Mouse (Mus musculus): ENCODE measurements at regions not wholly inside any gene's neighbourhood (a gene's known extent, or its start where the extent isn't known, plus 50 kb on each side); places are given as distances from the start of the nearest gene placed in this dataset.
"Not testable (repeated sequence)": the region's sequence is repeated elsewhere in the genome, so short reads cannot be mapped to it uniquely, and the experiment has no call there.

DNA sequence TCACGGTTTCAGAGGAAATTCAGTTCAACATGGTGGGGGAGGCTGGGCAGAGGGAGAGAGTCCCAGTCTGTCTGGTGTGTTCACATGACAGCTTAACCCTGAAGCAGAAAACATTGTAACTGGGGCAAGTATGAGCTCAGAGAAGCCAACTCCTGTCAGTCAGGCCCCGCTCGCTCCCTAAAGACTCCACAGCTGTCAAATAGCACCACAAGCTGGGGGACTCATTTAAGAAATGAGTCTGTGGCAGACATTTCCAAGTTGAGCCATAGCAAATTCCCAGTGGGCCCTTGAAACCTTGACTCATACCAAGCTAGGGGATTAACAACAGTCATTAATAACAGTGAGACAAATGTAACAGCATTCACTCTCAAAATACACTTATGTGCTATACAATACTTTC, 160.4 kb downstream of the Tomm20 start:
- intact Hi-C loops (cut with DNase I; ENCODE audit: low total_unique reads): no loop called here
- DNase-seq: no peak

DNA sequence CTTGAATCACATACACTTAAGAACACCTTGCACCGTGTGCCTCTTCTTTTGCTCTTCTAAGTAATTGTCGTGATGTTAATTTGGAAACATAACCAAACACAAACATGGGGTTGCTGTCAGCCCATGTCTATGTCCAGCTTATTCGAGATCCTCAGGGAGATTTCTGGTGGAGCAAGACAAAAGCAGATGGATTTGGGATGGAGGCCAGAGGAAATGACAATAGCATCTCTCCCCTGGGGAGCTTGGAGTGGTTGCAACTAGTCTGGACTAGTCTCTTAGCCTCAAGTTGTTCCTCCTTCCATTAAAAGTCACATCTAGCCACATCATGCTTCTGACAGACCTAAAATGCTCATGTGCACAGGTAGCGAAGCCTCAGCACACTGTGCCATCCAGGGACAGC, 161.0 kb downstream of the Tomm20 start:
- intact Hi-C loops (cut with DNase I; ENCODE audit: low total_unique reads): no loop called here
- no peak for DNase-seq

DNA sequence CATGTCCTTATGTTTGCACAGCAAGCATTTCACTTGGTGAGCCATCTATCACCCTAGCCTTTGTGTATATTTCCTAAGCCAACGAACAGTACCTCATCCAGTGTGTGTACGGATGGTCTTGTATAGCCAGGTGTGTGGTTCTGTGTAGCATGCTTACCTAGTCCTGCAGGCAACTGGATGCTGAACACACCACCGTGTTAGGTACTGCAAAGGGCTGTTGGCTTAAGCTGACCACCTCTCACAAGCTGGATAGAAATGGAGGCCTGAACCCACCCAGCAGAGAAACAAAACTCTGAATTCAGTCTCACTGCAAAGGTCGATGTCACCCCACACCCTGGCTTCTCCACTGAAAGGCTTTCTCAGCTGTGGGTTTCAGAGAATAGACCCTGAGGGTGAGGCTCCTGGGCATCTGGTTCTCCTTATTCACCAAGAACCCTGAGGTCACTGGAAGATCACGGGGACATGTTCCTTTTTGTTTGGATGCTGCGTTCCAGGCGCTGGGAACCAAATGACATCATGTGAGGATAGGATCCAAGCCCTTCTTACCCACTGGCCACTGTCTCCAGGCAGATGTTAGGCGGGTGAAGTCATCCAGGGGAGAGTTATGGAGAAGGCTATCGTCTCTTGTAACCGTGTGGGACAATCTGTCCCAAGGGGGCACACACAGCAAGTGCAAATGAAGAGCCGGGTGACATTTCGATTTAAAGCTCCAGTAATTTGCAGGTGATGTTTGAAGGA, 161.8 kb downstream of the Tomm20 start:
- intact Hi-C loops (cut with DNase I; ENCODE audit: low total_unique reads): no loop called here
- peak; percentile 53 for DNase-seq

DNA sequence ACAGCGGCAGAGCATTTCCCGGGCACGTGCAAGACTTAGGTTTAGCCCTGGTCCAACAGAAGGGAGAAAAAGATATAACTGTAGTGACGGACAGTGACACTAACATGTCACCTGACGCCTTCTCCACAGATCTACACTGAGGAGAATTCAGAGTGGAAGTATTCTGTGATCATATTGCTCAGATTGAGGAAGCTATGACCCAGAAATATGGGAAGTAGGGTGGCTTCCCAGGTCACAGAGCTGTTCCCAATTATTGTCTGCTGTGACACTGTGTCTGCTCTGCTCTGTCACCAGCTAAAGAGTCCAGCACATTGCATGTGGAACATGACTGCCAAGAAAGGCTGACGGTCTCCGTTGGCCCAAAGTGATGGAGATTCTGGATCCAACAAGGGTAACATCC, 167.0 kb downstream of the Tomm20 start:
- DNase-seq: no peak
- intact Hi-C loops (cut with DNase I; ENCODE audit: low total_unique reads): no loop called here

DNA sequence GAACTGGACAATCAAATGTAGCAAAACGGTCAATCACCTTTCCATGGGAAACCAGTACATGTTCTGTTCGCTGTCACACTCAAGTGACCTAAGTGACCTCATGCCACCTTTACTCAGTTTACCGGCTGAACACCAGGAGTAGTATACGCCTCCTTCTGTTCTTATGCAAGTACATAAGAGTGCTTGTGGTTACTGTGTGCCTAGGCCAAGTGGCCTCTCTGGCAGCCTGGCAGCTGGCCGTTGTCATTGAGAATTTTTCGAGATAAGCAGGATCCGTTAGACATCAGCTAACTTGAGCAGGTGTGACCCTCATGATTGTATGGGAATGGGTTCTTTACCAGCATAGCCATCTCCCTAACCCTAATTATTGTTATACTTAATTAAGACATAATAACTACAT, 167.5 kb downstream of the Tomm20 start:
- DNase-seq: no peak
- intact Hi-C loops (cut with DNase I; ENCODE audit: low total_unique reads): no loop called here

DNA sequence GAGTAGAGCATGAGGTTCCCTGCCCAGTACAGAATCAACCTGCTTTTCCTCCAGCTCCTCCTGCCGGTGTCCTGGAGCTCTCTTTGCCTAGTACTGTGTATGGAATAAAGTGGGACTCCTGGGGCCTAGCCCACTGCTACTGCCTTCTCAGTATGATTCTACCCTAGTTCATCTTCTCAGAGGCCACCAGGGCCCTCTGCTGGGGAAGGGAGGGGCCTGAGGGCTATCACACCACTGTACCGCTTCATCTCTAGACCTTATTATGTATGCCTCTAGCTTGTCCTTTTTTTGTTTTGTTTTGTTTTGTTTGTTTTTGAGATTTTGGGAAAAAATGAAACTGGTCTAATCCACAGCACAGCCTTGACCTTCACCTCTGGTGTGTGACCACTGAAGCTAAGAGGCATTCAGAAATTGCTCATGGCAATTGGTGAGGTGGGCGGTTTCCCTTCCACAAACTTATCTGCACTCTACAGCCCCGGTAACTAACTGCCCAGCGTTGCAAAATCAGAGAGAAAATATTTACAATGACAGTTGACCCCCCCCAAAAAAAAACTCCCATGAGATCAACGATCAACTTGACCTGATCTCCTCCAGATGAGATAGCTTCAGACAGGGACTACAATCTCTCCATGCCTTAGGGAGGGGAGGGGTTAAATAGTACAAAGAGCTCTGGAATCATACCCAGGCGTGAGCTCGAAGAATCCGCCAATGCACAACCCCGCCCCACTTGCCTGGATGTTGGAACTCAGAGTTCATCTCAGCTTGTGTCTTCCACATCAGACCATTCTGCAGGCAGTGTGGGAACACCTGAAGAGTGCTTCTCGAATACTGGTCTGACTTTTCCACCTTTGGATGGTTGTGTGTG, 168.8 kb downstream of the Tomm20 start:
- intact Hi-C loops (cut with DNase I; ENCODE audit: low total_unique reads): no loop called here
- no peak for DNase-seq

DNA sequence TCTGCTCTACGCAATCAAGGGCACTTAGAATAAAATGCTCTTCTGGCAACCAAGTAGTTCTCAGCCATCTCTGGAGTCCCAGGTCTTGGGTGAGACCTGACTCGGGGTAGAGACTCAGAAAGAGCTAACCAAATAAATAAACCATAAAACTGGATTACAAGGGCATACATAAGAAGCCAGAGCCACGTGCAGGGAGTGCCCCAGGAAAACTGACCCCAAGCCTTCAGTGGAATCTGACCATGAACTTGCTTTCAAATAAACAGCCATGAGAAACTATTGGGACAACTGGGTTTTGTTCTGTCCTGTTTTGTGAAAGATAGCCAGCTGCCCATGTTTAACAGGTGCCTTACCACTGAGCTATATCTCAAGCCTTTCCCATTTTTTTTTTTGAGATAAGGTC, 170.3 kb downstream of the Tomm20 start:
- intact Hi-C loops (cut with DNase I; ENCODE audit: low total_unique reads): no loop called here

DNA sequence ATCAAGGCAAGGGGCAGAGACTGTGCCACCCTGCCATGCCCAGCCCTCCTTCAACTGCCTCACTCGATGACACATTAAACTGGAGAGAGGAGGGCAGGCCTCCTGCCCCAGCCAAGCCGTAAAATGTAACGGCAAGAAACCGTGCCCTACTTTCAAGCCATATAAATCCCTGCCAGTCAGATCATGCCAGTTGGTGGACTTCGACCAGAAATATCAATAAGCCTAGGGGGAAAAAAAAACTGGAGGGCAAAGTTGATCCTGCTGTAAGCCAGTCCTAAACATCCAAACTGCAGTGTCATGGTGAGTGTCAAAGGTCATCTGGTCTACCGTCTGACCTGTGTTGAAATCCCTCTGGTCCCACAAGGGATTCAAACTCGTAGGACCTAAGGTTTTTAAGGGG, 170.8 kb downstream of the Tomm20 start:
- intact Hi-C loops (cut with DNase I; ENCODE audit: low total_unique reads): no loop called here
- no peak for DNase-seq

More for the DNA sequence above, 170.3 kb downstream of the Tomm20 start:
- DNase-seq: no peak

DNA sequence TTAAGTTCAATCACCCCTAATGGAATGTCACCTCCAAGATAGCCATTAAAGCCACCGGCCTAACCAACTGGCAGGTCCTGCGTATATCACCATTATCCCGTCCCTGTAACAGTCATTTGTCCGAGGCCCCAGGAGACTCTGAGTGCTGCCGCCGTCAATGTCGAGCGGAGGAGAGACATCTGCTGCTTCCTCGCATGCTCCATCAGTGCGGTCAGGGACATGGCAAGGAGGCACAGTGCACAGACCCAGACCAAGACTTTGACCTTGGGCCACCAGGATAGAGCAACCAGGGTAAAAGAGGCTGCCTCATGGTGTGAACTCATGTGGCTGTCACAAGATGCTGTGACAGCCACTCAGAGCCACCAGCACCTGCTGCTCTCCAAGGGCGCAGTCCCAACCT, 172.9 kb downstream of the Tomm20 start:
- no peak for DNase-seq
- intact Hi-C loops (cut with DNase I; ENCODE audit: low total_unique reads): no loop called here

DNA sequence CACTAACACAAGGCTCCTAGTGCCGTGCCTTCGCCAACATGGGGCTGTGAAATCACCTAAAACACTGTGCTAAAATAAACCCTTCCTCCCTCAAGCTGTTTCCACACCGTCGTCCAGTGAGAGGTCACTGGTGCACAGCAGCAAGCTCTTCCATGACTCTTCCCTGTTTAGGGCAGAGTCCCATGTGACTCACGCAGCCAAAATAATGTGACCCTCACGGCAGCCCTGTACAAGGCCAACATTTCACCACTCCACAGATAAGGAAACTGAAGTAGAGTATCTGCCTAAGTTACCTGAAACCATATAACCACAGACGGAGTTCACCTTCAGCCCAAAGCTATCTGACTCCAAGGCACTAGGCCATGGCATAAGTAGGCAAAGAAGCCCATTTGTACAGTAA, 173.4 kb downstream of the Tomm20 start:
- intact Hi-C loops (cut with DNase I; ENCODE audit: low total_unique reads): no loop called here
- DNase-seq: no peak

DNA sequence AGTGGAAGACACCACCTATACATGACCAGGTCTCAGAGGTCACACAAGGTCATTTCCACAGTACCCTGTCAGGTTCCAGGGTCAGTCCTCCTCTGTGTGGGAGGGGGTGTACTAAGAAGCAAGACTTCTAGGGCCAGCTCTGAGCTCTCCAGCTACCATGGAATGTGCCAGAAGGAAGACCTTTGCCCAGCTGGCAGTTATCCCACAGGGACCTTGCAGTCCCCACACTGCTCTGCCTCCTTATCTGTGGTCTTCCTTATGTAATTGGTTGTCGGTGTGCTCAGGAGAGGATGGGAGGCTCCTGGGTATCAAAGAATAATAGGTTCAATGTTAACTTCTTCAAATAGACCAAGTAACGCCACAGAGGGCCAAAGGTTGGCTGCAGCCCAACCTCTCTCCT, 175.3 kb downstream of the Tomm20 start:
- intact Hi-C loops (cut with DNase I; ENCODE audit: low total_unique reads); DNase-seq: not testable (repeated sequence)

DNA sequence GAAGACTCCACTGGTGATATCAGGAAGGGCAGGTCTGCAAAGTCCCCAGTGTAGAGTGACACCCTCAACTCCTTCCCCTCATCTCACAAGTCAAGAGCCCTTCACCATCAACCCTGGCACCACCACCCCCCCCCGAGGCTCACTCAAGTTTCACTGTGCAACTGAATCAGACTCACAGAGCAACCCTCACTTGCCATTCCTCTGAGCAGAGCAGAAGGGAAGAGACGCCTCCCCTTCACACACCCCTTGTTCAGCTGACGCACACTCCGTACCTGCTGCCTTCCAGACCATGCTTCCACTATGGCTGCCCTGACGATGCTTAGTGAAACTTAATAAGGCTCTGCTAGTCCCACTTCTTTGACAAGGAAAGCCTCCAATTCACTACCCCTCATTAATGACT, 174.4 kb upstream of the Irf2bp2 start:
- intact Hi-C loops (cut with DNase I; ENCODE audit: low total_unique reads): no loop called here
- no peak for DNase-seq

DNA sequence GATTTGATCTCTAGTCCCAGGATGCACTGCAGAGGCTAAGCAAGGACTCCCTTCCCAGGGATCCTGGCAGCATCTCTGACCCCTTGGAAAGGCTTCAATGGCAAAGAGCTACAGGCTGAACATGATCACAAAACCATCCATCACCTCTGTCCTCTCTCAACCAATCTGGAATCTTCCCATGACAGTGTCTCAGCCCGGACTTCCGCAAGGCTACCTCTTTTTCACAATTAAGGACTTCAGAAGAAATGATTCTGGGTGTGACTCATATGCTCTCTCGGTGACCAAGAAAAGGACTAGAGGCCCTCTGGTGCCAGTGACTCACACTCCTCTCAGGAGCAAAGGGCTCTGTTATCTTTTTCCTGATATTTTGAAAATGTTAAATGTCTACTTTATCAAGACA, 173.6 kb upstream of the Irf2bp2 start:
- intact Hi-C loops (cut with DNase I; ENCODE audit: low total_unique reads): no loop called here
- DNase-seq: peak; percentile 36

DNA sequence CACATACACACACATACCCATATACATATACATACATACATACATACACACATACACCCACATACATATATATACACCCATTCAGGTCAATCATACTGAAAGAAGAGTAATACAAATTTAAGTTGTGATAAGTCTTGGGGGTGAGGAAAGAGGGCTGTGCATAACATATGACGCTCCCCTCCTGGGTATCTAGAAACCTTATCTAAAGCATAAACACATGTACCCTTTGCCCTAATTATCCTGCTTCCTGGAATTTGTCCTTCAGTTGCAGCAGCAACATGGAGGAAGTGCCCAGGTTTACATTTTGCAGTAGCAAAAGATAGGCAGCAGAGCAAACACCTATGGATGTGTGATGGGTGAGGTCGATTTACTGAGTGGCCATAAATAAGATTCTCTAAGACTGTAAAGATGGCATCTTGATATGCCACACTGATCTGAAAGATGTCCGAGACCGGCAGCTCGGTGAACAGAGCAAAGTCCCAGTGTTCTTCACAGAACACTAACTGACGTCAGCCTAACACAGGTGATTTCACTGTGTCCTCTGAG, 172.0 kb upstream of the Irf2bp2 start:
- DNase-seq: no peak
- intact Hi-C loops (cut with DNase I; ENCODE audit: low total_unique reads): no loop called here

DNA sequence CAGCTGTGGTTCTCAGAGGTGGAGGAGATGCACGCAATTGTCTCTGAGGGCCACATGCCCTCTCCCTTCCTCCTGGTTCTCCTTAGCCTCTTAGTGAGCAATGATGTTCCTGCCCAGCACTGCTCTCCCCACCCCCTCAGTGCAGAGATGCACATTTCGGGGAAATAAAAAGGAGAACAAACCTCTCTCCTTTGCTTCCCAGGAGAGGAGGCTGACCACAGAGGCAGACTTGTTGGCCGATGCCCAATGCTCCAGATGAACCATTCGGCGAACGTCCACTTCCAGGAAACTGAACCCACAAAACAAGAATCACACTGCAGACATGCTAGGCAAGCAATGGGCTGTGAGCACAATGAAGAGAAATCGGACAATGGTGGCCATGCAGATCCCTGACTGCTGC, 169.8 kb upstream of the Irf2bp2 start:
- intact Hi-C loops (cut with DNase I; ENCODE audit: low total_unique reads): no loop called here
- peak; percentile 56 for DNase-seq

DNA sequence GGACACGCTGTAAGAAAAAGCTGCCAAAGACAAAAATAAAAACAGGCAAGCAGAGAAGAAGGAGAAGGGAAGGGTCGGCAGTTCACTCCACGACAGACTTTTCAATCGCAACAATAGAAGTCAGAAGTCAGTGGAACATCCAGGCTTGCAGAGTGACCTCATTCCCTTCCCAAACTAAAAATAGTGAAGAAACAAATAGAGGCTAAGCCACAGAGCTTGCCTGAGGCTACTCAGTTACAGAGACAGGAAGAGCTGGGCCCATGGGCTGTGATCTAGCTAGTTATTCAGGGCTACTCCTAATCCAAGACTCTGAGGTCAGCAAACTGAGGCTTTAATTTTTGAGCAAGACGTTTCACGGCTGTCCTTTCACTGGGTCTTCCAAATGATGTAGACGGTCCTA, 165.9 kb upstream of the Irf2bp2 start:
- no peak for DNase-seq
- intact Hi-C loops (cut with DNase I; ENCODE audit: low total_unique reads): no loop called here

DNA sequence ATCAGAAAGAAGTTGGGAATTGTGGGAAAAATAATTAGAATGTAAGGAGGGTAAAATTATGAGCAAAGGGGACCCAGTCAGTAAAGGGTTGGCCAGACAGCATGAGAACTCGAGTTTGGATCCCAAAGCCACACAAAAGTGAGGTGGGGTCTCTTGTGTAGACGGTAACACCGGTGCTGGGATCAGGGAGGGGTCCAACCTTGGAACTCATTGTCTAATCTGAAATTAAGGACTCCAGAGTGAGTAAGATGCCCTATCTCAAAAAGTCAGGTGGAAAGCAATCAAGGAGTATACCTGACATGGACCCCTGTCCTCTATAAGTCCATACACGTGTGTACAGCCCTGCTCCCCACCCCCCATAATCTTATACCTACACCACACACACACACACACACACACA, 165.2 kb upstream of the Irf2bp2 start:
- intact Hi-C loops (cut with DNase I; ENCODE audit: low total_unique reads): no loop called here
- DNase-seq: no peak

DNA sequence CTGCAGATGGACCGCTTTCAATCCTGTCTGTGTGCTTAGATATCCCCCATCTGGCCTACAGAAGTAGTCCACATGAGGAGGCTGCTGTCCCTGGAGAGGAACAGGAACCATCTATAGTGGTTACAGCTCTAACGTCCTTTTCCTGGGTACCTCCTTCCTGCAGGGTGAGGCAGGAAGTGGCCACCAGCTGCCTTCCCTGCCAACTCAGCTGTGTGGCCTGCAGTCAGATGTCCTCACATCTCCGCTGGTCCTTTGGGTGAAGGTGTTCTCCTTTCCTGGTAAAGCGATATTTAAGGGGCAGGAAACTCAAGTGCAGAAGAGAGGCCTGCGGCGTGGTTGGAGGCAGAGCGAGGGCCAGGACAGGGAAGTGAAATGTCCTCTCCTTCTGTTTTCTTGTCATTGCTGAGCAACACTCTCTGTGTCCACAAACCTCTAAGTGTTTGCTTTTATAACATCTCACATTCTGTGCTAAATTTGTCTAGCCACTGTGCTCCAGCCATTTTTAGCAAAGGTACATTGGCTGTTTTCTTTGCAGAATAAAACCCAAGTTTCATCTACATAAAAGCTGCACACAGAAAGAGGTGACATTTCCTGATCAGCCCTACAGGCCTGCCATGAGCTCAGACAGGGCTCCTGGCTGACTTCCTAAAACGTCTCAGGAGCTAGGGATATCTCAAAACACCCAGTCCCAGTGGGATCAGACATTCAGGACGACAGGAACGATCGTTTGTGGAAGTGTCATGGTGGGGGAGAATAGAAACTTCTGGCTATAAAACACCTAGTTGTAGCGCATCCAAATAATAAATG, 164.4 kb upstream of the Irf2bp2 start:
- no peak for DNase-seq
- intact Hi-C loops (cut with DNase I; ENCODE audit: low total_unique reads): no loop called here

DNA sequence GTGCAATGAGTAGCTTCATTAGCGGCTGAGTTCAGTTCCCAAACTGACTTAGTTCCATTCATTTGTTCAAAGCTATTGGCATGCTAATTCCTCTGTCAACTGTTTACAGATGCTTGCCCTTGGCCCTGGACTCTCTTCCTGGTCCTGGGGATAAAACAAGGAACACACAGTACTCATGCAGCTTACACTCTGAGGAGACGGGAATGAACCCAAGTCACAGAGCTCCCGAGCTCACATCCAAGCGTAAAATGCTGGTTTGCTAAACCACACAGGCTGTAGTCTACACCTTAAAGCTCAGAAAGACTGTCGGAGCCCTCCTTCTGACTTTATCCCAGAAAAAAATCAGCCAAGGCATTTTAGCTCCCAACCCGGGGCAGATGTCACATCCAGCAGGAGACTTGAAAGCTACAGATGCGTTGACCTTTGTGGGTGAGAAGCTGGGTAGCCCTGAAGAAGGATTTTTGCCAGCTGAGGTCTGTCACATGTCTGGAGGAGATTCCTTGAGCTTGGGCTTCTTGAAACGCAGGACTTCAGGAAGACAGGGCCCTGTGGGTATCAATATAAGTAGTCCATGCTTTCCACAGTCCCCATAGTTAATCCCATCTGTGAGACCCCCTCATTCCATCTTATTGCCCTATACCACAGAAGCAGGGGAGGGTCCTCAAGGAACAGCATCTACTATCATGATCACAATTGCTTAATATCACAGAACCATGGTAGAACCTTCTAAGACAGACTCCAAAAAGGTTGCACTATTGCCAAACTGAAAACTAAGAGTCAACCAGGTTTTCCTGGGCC, 162.7 kb upstream of the Irf2bp2 start:
- intact Hi-C loops (cut with DNase I; ENCODE audit: low total_unique reads): no loop called here
- DNase-seq: no peak
